Mouse (Mus musculus): ENCODE measurements around the gene Ddx4. TPM values are rescaled to one million over a fixed set of nuclear protein-coding genes. Genes with fewer than 3 reads are reported as not detected.

Ddx4 gene
- not detected for total RNA-seq (2022)

DNA sequence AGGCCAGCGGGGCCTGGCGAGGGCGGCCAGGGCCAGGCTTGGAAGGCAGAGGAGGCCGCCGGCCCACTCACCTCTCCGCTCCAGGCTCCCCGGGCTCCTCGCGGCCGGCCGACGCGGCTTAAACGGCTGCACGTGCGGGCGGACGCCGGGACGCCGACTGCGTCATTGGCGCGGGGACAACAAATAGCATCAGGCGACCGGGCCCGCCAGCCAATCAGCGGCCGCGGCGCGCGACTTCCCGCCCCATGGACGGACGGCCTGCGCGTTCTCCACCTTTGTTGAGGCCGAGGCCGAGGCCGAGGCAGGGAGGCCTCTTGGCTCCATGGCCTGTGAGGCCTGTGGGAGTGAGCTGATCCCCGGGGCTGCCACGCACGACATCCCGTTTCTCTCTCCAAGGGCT lies at the start of gene Ddx4:
Ddx4 (minus strand) TSS at position 271 of the 400 bp plus-strand sequence.
- no peak for DNase-seq (ENCODE audit: low spot score in 2 of 2)

DNA sequence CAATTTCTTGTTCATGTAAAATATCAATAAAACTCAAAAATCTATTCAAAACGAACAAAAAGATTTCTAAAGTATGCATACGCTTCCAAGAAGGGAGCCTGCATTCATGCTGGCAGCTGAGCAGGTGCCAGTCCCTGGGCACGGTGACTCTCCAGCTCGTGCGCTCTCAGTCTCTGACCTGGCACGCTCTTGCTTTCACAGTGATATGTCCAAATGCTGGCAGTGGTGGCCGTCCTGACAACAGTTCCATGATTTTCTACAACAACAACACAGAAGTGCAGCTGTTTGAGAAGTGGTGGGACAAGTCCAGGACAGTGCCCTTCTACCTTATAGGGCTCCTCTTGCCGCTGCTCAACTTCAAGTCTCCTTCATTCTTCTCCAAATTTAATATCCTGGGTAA lies 49.0 kb upstream of the Ddx4 start:
- DNase-seq (ENCODE audit: low spot score in 2 of 2), result no peak

DNA sequence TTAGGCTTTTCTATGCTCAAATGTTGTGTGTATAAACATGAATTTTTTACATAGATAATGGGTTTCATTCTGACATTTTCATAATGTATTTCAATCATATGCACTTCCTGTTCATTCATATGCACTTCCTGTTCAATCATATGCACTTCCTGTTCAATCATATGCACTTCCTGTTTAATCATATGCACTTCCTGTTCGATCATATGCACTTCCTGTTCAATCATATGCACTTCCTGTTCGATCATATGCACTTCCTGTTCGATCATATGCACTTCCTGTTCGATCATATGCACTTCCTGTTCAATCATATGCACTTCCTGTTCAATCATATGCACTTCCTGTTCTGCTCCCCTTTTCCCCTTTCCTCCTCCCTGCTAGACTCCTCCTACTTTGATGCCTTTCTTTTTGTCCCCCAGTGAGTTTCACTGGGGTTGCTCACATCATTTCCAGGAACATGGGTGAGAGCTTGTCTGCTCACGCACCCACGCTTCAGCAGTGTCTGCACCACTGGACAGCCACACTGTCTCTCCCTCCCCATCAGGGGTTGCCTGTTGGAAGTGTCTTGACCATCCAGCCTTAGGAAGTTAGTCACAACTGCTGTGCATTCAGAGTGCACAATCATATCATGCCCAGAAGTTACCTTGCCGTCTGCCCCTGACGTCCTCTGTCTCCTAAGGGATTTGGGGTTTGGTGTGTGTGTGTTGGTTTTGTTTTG lies 43.4 kb upstream of the Ddx4 start:
- no peak for DNase-seq (ENCODE audit: low spot score in 2 of 2)

DNA sequence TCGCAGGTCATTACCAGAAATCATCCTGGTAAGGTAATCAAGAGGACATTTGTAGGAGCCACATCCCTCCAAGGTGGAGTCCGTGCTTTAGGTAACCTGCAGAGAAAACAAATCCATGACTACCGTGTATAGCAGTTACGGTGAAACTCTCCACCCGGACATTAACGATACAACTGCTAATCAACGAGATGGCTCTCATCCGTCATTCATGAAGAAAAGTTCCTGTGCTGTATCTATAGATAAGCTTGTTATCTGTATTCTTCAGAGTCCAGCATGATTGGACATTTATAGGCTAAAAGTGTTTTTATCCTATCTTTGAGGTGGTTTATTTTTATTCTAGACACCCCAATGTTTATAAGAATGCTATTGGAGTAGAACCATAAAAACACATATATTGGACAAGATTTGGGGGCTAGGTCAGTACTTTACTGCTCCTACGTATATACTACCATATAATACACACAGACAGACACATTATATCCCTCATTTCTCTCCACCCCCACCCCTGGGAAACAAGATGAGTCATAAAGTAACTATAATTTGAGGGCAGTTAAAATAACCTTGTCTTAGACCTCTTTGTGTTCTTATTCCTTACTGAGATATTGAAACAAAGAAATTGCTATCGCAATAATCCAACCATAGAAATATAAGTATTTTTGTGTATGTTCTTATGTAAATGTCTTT lies 40.7 kb upstream of the Ddx4 start:
- DNase-seq (ENCODE audit: low spot score in 2 of 2), result no peak

DNA sequence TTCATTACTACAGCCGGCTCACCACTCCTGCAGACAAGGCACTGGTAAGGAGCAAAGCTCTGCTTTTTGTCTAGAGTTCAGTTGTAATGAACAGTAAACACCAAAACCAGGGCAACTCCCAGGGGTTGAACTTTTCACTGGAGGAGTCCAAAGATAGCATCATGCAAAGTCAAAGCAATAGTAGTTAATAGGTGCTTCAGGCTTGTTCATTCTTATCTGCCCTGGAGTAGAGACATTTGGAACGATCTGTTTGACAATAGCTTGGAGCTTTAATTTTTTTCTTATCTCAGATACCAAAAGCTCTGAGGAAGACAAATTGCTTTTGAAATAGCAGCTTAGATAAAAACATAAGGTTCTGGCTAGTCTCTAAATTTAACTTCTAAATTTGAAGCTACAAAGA lies 33.9 kb upstream of the Ddx4 start:
- no peak for DNase-seq (ENCODE audit: low spot score in 2 of 2)

DNA sequence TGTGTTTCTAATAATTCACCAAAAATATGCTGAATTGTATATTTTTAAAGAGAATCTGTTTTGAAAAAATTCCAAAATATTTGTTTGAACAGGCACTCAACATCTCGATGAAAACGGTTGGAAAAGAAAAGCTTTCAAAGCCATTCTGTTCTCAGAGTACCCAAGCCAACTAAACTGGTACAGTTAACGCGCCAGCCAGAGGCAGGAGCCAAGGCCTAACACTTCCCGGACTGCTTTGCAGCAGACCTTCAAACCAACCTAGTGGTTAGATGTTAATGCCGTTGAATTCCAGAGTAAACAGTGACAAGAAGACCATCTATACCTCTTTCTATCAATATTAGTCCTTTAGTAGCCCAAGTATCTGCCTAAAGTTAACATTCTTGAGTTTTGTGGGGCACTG lies 31.7 kb upstream of the Ddx4 start:
- DNase-seq (ENCODE audit: low spot score in 2 of 2), result no peak

DNA sequence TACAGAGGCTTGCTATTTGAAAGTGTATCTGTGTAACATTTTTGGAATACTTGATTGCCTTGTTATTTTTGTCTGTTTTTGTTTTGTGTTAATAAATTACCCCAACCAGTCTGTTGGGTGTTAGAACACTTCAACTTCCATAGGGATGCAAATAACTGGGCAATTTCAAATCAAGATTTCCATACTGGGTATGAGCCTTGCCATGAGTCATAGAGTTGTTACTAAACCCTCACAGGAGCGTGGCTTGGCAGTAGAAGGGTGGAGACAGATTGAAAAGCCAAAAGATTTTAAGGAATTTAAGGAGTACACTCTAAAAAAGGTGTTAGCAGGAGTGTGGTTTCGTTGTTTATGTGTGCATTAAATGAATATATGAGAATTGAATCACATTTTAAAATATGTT lies 31.0 kb upstream of the Ddx4 start:
- no peak for DNase-seq (ENCODE audit: low spot score in 2 of 2)

DNA sequence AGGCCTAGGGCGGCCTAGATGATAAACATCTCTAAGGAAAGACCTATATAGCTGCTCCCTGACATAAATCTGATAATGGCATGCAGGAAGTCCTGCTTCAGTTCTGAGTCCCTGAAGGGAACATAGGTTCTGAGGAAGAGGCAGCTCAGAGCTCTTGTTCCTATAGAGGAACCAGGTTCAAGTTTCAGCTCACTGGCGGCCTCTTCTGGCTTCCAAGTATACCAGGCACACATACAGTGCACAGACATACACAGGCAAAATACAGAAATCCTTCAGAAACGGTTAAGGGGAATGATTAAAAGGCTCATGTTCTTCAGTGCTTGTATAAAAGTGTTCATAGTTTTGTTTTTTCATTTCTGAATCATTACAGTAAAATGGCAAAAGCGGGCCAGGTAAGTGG lies 25.9 kb upstream of the Ddx4 start:
- DNase-seq (ENCODE audit: low spot score in 2 of 2), result no peak

DNA sequence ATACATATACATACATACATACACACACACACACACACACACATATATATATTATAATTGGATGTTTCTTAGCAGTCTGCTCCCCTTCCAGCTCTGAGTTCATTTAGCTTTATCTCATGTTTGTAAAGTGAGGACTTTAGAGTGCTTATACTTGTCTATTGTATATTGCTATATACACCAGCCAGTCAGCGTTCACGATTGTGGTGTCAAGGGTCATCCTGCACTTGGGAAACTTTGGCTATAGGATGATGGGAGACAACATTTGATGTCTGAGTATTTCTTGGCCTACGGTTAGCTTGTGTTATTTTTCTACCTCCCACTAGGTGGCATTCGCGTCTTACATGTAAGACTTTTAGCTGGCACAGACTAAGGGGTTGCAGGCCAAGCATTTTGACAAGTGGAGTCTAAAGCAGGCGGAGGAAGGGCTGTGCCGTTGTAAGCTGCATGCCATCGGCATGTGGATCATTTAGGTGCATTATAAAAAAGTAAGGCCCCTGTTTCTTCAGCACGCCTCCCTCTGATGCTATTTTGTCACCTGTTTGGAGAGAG lies 21.7 kb upstream of the Ddx4 start:
- peak in 1 of 2 experiments; percentile 46 for DNase-seq (ENCODE audit: low spot score in 2 of 2)

DNA sequence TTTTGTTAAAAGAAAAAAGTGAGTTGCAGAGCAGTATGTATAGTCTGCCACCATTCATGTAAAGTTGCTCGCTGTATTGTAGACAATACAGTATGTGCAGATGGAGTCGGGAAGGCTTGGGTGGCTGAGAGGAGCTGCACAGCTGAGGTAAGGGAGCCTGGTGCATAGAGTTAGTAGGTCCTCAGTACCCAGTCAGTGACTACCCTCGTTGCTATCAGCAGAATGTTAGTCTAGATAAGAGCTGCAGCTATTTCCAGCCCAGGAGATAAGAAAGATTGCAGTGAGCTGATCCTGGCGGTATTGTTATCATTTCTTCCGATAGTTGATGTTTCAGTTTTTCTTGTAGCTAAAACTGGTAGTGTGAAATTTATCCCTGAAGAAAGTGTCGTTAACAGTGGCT lies 20.5 kb upstream of the Ddx4 start:
- no peak for DNase-seq (ENCODE audit: low spot score in 2 of 2)

DNA sequence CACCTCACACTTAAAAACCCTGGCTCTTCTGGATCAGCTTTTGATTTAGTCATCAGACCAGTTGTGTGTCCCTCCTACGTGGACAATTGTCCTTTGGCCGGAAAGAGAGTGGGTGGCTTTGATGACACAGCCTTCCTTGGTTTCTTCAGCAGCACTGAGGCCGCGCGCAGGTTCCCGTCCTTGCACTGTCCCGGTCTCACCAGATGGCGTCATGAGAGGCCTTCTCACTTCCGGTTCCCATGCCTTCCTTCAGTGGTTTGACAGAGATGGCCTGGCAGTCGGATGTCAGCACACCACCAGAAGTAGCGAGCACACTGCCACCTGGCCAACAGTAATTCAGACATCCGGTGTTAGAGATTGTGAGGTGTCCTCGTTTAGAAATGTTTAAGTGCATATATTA lies 19.4 kb upstream of the Ddx4 start:
- DNase-seq (ENCODE audit: low spot score in 2 of 2), result no peak

DNA sequence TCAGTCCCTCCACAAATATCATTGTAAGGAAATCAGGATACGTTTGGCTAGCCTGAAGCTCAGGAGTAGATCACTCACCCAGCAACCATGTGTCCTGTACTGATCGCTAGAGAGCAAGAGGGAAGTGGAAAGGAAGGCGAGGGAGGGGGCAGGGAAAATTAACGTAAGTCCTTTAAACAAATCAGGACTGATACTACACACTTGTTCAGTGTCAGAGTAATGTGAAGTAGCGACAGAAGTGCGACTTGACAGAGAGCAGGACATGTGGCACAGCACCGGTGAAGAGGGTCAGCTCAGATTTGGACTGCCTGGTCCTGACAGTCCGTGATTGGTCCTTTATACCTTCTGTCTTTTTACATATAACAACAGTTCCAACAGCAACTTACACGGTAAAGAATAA lies 14.9 kb upstream of the Ddx4 start:
- no peak for DNase-seq (ENCODE audit: low spot score in 2 of 2)

DNA sequence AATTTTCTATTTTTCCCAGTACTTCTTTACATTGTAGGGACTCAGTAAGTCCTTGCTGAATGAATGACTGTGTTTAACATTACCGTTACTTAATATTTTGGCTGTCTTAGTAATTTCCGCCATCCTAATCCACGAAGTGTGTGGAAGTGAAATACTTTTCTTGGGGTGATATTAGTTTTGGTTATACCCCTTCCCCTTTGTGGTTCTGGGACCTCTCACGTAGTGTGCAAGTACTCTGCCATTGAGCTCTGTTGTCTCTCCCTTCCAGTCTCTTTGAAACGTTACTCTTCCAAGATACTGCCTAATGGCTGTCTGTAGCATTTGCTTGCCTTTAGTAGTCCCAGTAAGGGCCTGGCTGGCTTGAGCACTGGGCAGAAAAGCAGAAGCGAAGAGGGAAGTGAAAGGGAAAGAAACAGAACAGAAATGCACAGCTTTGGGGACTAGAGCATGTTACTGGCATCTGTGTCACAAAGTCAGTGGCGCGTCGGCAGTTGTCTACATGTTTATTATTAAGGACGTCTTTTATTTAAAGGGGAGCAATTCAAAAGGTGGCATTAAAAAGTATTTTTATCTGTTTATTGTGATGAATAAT lies 14.3 kb upstream of the Ddx4 start:
- no peak for DNase-seq (ENCODE audit: low spot score in 2 of 2)

DNA sequence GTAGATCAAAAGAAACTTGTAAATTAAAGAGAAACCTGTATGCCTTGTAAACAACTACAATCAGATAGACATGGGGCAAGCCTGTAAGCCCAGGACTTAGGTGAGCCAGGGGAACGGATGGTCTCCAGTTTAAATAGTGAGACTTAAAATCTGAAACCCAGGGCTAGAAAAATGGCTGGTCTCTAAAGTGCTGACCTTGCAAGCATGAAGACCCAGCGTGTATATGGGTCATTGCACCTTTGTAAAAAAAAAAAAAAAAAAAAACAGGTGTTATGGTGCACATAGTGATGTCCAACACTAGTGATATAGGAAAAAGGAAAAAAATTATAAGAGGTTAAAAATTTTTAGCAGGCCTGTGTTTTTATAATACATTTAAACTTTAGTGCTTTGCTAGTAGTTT lies 9.4 kb upstream of the Ddx4 start:
- no peak for DNase-seq (ENCODE audit: low spot score in 2 of 2)

DNA sequence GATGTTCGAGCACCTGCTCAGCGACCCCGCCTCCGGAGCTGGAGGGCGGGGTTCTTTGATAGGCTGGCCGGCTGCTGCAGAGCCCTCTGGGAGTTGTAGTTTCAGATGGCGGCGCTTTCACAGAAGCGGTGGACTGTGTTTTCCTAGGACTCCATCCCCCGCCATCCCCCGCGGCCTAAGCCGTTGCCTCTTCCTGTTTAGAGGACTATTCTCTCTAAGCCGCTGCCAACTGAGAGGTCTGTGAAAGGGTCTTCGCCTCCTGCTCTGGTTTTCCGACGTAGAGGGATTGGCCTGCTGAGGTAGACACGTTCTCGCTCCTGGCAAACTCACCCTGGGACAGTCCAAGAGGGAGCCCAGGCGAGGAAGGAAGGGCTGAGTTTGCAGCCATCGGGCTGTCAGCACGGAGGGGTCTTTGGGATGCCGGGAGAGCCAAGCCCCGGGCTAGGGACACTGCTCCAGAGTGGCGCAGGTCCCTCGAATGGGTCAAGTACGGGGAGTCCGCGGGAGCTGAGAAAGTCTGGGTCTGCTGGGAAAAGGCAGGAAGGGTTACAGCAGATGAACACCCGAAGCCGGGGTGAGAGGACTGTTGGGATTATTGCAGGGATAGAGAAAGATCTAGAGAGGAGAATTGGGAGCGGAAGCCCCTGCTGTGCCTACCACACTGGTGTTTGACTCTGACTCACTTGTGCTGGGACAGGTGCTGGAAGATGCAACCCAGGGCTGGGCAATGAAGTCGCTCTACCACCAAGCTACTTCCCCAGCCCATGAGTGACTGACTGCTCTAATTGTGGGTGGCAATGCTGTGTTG lies 8.5 kb upstream of the Ddx4 start, which contains the start of gene Slc38a9:
Slc38a9 (plus strand) TSS at position 178 of the 808 bp plus-strand sequence.
- DNase-seq (ENCODE audit: low spot score in 2 of 2), result peak; percentile 86 to 90

DNA sequence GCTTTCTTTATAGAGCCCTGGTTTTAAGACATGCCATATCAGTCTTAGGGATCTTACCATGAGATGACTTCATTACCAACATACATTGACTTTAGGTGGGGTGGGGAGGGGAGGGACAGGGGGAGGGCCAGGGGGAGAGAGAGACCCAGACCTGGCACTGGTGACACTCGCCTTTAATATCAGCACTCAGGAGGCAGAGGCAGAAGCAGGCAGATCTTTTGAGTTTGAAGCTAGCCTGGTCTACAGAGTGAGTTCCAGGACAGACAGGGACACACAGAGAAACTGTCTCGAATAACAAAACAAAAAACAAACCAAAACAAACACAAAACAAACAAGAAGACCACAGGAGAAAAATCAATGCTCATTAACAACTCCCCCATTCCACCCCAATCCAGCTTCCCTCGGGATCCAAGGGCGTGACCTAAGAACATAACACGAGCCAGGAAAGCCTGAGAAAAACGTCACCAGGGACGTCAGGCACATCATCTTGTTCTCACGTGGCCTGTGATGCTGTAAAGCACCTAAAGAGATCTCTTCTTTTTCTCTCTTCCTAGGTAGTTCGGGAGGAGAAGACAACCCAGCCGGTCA lies 7.8 kb upstream of the Ddx4 start:
- DNase-seq (ENCODE audit: low spot score in 2 of 2), result no peak

DNA sequence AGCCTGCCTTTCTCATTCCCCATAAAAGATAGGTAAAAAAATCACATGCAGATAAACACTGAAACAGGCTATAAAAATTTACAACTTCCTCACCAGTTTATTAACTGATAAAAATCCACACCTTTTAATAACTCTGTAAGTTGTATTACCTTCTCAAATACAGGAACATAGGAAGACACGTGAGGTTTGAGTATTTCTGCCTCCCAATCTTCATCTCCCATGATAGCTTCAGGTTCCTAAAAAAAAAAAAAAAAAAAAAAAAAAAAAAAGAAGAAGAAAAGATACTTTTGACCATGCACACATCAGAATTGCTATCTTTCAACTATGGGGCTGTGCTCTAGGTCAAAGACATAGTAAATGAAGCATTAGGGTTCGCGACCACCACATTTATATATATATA lies 1.1 kb downstream of the Ddx4 start:
- no peak for DNase-seq (ENCODE audit: low spot score in 2 of 2)

DNA sequence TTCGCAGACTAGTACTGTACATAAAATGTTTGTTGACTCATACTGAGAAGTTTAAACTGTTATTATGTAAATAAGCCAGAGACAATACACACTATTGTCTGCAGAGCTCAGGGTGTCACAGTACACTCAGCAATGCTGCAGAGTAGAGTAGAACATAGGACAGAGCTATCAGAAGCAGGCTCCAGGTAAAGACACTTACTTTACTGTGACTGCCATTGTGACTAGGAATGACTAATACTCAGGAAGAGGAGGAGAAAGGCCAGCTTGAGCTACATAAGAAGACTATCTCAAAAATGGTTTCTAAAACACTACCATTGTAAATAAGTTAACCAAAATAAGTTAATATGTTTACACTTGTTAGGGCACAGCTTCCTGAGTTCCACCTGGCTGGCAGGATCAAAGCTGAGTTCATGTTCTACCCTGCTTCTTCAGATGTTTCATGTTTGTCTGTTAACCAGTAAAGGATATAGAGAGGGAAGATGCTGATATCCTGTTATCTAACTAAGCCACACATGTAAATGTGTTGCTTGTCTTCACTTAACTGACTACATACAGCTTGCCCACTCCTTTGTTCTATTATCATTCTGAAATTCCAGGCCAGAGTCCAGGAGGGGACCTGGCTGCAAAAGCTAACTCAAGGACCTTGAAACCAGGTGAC lies 6.6 kb downstream of the Ddx4 start:
- DNase-seq (ENCODE audit: low spot score in 2 of 2), result no peak

DNA sequence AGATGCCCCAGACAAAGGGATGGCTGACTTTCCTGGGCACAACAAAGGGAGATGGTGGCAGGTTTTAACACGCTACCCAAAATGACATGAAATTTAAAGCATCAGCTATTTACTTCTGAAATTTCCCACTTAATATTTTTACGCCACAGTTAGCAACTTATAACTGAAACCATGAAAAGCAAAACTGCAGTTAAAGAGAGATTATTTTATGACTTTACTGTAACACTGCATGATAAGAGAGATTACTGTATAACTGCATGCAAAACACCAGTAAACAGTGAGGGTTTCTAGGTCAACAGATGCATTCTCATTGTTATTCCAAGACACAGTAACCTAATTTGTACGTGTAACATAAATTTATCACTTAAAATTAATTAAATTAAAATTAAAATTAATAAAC lies 7.3 kb downstream of the Ddx4 start:
- DNase-seq (ENCODE audit: low spot score in 2 of 2), result no peak

DNA sequence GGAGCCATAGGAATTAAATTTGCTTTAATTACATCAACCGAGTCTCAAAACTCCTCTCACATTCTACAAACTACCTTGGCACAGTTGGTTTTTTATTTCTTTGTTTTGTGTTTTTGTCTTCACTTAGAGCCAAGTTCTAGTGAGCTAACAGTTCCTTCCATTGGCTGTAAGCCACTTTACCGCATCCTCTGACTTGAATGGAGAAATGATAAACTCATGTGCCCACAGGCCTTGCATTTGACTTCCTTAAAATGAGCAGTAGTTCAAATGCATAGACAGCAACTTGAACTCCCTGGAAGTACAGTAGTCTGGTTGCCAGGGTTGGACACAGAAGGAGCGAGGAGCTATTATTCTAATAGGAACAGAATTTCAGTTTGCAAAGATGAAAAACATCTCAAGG lies 9.4 kb downstream of the Ddx4 start:
- no peak for DNase-seq (ENCODE audit: low spot score in 2 of 2)

DNA sequence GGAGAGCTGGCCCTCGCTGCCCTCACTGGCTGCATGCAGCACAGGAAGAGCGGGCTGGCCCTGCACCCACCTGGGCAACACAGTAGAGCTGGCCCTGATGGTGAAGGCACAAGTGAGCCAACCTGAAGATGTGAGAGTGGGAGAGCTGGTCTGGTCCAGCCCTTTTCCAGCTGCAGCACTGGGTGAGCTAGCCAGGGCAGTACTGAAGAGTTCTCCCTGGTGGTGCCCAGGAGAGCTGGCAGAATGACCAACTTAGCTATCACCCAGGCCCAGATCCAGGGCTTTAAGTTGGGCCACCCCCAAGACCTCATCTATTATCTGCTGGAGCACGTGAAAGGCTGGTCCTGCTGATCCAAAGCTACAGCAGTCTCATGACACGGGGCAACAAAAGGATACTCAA lies 13.2 kb downstream of the Ddx4 start:
- no peak for DNase-seq (ENCODE audit: low spot score in 2 of 2)

Measured in gastrocnemius, adult 8-10 months (tissue).